Mouse (Mus musculus): ENCODE data around the gene Mrpl23.

Gene Mrpl23

GRCm38 (mm10) chr7:142532671-142533058 is at the start of gene Mrpl23:
Mrpl23 (plus strand) TSS chr7:142532686.
- DNase-seq = no peak

- DNase-seq = no peak
These were observed 49.4 kb upstream of the Mrpl23 start for GRCm38 (mm10) chr7:142483136-142483535.

DNA sequence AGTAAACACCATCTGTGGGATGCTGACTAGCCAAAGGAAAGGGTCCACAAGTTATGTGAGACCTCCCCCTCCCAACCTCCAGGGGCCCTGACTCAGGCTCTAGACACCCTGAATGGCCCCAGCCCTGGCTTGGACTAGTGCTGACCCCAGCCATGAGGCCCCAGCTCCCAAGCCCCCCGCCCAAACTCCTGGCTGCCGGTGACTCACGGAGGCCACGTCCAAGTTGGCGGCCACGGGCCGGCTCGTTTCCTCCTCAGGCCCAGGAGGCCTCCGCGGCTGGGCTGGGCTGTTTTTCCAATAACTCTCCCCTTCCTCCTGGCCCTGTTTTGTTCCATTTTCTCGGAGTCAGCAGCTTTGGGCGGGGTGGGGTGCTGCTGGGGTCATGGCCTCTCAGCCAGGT is 47.7 kb upstream of the Mrpl23 start:
- DNase-seq = no peak

- no peak for DNase-seq
These were observed 45.7 kb upstream of the Mrpl23 start for GRCm38 (mm10) chr7:142486751-142487162.

GRCm38 (mm10) chr7:142487341-142487859 is 45.1 kb upstream of the Mrpl23 start:
- DNase-seq = no peak

GRCm38 (mm10) chr7:142488053-142488452 is 44.4 kb upstream of the Mrpl23 start:
- DNase-seq = no peak

DNA sequence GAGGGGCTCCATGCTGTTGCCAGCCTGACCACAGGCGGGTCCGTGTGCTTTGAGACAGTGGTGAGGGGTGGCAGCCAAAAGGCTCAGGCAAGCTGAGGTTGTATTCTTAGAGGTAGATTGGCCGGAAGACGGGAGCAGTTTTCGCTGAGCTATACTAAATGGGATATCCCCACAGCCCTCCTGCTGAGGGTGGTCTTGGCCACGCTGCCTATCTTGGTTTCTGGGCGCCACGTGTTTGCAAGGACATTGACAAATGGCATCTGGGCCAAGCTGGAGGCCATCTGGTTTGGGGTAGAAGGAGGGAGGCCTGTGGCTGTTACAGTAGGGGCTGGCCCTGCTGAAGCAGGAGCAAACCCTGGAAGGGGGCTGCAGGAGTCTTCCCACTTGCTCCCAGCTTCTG is 39.0 kb upstream of the Mrpl23 start:
- no peak for DNase-seq

GRCm38 (mm10) chr7:142496158-142496557 is 36.3 kb upstream of the Mrpl23 start:
- no peak for DNase-seq

DNA sequence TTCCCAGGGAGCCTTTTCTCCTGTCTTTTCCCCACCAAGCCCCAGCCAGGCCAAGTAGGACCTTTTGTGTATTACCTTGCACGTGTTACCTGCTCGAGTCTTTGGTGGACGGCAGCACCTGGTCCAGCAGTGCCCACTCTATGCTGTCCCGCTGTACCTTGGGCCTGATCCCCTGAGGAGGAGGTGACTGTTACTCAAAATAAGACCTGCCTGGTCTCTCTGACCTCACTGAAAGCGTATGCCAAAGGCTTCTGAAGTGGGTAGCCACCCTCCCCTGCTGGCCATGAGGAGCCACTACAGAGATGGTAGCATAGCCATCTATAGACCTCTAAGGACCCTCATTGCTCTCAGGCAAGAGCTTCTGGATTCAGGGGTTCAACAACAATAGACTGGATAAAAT is 35.7 kb upstream of the Mrpl23 start:
- peak; percentile 45 for DNase-seq

DNA sequence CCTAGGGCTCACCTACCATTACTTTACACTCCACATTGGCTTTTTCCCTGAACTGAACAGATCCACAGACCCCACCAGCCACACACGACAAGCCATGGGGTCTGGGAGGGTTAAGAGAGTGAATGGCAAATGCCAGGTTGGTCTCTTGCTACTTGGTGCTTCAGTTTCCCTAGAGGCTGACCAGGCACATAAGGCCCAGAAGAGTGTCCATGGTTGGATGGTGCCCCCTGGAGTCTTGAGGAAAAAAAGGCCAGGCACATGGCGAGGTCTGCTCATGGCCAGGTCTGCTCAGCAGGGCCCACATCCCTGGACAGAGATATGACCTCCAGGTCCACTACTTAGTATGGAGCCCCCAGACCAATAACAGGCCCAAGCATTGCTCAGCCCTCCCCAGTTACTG is 34.7 kb upstream of the Mrpl23 start:
- DNase-seq = no peak

DNA sequence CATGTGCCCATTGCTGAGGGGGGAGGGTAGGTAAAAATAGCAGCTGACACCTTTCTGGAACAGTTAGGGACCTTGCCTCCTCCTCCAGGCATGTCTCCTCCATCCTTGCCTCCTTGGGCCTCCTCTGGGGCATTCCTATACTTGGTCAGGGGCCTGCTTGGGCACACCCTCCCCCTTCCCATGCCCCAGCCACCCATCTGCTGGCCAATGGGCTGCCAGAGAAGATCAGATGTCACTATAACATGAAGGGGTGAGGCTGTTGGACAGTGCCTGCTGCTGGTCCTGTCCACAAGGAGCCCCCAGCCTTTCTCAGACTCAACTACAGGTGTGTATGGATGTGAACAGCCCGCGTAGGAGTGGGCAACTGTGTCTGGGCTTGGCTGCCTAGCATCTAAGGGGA is 33.9 kb upstream of the Mrpl23 start, which contains the start of gene Tnnt3:
Gene Tnnt3 (plus strand): TSS at position 262 of the 400 bp plus-strand sequence.
- no peak for DNase-seq

DNA sequence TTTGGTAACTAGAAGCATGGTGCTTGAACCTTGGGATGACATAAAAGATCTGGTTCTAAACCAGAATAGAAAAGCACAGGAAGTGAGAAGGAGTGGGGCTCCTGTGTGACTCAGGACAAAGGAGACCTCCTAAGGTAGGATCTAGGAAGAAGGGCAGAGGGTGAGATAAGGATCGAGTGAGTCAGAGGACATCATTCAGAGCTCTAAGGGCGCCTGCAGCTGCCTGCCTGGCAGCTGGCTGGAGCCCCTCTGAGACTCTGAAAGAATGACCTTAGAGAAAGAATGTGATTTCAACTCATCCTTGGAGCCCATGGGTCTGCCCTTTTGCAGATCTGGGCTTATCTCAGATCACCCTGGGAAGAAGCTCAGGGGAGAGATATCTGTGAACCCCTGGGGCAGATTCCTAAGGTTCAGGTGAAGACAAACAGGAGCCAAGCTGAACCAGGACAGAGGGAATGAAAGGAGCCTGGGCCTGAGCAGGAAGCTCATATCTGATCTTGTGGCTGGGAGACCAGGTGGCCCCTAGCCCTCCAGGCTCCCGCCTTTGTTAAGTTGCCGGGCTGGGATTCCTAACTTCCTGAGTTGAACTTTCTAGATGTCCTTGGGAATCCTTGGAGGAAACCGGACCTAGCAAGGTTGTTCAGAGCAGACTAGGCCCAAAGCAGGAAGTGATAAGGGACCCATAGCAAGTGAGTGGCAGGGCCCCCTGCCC is 33.3 kb upstream of the Mrpl23 start:
- no peak for DNase-seq

- no peak for DNase-seq
These were observed 32.5 kb upstream of the Mrpl23 start for GRCm38 (mm10) chr7:142500032-142500431.

GRCm38 (mm10) chr7:142503206-142503605 is 29.3 kb upstream of the Mrpl23 start:
- no peak for DNase-seq

DNA sequence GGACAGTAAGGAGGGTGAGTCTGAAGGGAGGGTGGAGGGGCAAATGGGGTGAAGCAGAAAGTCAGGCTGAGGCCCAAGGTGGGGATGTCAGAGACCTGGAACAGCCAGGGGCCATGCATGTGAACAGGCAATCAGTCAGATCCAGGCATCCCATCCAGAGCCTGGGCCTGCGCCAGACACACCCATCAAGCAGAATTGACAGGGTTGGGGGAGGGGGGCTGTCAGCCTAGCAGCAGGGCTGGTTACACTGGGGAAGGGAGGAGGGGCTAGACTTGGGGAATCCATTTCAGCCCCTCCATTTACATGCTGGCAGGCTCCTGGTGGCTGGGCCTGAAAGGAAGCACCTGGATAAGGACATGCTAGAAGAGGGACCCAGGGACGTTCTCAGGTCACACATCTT is 26.5 kb upstream of the Mrpl23 start:
- DNase-seq = no peak

DNA sequence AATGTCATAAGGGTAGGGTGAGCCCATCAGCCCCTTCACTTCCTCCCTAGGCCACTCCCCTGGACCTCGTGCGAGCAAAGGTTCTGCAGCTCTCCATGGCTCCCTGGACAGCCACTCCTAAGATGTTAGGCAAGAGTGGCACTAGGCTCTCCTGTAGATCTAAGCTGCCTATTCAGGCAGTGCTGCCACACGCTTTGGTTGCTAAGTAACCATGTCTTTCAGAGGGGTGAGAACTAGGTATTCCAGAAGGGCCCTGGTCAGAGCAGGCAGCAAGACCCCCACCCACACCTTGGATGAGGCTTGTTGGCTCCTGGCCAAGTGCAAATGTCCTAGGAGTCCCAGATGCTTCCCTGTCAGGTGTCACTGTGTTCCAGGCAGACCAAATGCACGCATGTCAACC is 26.0 kb upstream of the Mrpl23 start:
- DNase-seq = no peak

DNA sequence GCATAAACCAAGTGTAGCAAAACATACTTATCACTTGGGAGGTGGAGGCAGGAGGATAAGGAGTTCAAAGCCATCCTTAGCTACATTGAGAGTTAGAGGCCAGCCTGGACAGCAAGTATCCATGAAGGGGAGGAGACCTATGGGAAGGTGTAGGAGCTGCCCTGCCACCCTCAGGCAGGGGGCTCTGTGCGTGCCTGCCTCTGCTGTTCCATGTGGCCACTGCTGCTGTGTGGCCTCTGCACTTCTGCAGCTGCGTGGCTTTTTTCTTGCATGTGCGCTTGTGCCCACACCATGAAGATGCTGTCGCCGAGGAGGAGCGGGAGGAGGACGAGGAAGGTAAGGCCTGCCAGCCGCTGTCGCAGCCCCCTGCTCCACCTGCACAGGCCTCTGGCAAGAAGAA is 25.0 kb upstream of the Mrpl23 start:
- DNase-seq = no peak

DNA sequence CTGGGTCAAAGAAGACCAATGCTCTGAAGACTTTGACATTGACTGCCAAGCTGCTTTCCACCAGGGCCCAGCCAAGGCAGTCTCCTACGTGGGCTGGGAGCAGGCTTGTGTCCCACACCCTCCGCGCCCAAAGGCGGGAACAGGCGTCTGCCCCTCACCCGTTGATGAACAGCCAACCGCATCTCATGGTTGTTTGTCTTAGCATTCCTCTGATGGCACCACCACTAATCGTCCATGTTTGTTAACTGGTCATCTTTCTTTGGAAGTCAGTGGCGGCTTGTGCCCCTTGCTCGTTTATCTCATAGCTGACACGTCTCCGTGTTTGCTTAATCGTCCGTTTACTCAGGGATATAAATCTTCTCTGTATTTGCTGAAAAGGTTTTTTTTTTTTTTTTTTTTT is 23.0 kb upstream of the Mrpl23 start:
- DNase-seq = no peak

GRCm38 (mm10) chr7:142510021-142510777 is 22.3 kb upstream of the Mrpl23 start:
- DNase-seq = no peak

GRCm38 (mm10) chr7:142514048-142514447 is 18.4 kb upstream of the Mrpl23 start:
- DNase-seq = no peak

DNA sequence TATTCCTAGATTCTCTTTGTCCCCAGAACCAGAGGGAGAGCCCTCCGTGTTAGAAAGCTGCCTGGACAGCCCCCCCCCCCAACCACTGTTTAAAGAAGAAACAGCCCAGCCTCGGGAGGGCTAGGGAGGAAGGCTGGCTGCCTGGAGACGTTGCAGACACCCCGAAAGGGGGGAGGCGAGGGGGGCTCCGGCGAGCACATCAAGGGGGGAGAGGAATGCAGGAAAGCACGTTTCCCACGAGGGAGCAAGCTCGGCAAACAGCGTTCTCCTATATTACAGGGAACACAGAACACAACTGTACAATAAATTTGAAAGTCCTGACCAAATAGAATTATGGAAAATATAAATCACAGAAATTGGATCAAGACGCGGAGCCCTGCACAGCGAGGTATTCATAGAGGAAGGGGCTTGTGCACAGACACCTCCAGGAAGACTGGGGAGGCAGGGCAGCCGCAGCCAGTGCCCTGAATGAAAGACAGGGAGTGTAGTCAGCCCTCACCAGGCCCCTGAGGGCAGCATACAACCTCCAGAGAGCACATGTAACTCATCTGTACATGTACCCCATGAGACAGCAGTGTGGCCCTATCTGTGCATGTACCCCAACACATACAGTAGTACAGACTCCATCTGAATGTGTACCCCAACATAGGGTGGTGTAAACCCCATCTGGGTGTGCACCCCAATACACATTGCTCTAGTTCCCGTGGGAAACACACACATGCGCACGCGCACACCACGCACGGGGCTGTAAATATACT is 16.1 kb upstream of the Mrpl23 start:
- DNase-seq = no peak

- DNase-seq = no peak
These were observed 15.0 kb upstream of the Mrpl23 start for GRCm38 (mm10) chr7:142517531-142517930.

DNA sequence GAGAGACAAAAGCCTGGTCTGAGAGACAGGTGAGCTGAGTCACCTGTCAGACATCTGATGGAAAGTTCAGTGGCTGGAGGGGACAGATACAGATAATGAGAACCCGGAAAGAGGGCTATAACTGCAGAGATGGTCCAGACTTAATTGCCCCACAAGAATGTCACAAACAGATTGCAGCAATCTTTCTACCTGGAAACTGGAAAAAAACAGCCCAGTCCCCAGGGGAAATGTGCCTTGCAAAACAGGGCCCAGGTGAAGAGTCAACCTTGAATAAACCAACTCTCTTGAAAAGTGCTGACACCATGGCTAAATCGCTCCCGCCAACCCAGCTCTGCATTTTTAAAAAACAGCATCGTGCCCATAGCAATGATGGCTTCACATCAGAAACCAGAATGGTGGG is 12.2 kb upstream of the Mrpl23 start:
- DNase-seq = no peak

DNA sequence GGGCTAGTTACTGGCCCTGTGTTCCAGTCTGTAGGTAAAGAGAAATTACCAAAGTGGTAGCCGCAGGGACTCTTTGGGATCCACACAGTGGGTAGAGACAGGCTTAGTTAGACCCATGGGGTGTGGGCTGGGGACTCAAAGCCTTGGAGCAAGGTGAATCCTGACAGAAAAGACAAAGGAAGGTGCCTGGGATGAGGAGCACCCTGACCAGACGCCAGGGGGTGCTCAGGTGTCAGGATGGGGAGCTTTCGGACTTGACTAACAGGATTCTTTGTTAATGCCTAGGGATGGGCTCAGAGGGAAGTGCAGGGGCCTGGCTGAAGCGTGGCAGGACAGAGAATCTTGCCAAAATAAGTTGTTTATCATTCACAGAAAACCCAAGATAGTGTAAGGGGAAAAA is 10.1 kb upstream of the Mrpl23 start:
- peak; percentile 56 for DNase-seq
